Mouse (Mus musculus) heart, embryonic 11.5 days (tissue): ENCODE data around the gene Tmem202. TPM values are rescaled to one million over a fixed set of nuclear protein-coding genes. Genes with fewer than 3 reads are reported as not detected.

Experiments used
- ATAC-seq: fragments of 200-750 bp; cut with Nextera tagmentation; replicated peaks from 2 replicates; pipeline ENCODE4 v1.8.0; 2017; ENCODE audit warnings: moderate library complexity; ENCODE audit not compliant: insufficient number of reproducible peaks, low FRiP score, low TSS enrichment
- H3K27ac ChIP-seq: fragments of 300-500 bp; sonication (generic); 2 replicates; pipeline ENCODE4 v1.5.1; 2014; ENCODE audit warnings: mild to moderate bottlenecking, low read depth, low read length
- H3K27me3 ChIP-seq: fragments of 300-500 bp; sonication (generic); 2 replicates; pipeline ENCODE4 v1.6.1; 2014; ENCODE audit warnings: mild to moderate bottlenecking, low read length, mixed read lengths; ENCODE audit not compliant: control insufficient read depth, insufficient read depth
- H3K36me3 ChIP-seq: fragments of 300-500 bp; sonication (generic); 2 replicates; pipeline ENCODE4 v1.6.1; 2014; ENCODE audit warnings: mild to moderate bottlenecking, low read length, moderate library complexity, mixed read lengths; ENCODE audit not compliant: control insufficient read depth, insufficient read depth
- H3K4me1 ChIP-seq: fragments of 300-500 bp; sonication (generic); 2 replicates; pipeline ENCODE4 v1.6.1; 2014; ENCODE audit warnings: low read length; ENCODE audit not compliant: control insufficient read depth, insufficient read depth
- H3K4me2 ChIP-seq: fragments of 300-500 bp; sonication (generic); 2 replicates; pipeline ENCODE4 v1.6.1; 2014; ENCODE audit warnings: mild to moderate bottlenecking, moderate library complexity
- H3K4me3 ChIP-seq: fragments of 300-500 bp; sonication (generic); 2 replicates; pipeline ENCODE4 v1.5.1; 2014; ENCODE audit warnings: low read depth, low read length
- H3K9ac ChIP-seq: fragments of 300-500 bp; sonication (generic); 2 replicates; pipeline ENCODE4 v1.6.1; 2014; ENCODE audit warnings: mild to moderate bottlenecking, low read depth, low read length, moderate library complexity
- H3K9me3 ChIP-seq: fragments of 300-500 bp; sonication (generic); replicated peaks from 2 replicates; pipeline ENCODE4 v1.6.1; 2016; ENCODE audit warnings: low read length; ENCODE audit not compliant: control insufficient read depth
- WGBS: fragments of 180-500 bp; shearing (Covaris S2); extraction: QIAGEN DNeasy Blood & Tissue Kit; methylation state at CpG from one replicate; pipeline ENCODE4 v1.1.7; 2014; ENCODE audit not compliant: insufficient replicate concordance; 5-methylcytosine and 5-hydroxymethylcytosine counted together
- polyA plus RNA-seq: library from polyadenylated mRNA; unstranded; fragments of >200 nt; fragmentation: Nextera tagmentation; extraction: Ambion mirVana; gene quantifications from 2 replicates; pipeline ENCODE4 v1.2.1, GENCODE M21; 2014

Gene Tmem202
- polyA plus RNA-seq, 1 experiment from 2014 or later = 0.39 TPM

DNA sequence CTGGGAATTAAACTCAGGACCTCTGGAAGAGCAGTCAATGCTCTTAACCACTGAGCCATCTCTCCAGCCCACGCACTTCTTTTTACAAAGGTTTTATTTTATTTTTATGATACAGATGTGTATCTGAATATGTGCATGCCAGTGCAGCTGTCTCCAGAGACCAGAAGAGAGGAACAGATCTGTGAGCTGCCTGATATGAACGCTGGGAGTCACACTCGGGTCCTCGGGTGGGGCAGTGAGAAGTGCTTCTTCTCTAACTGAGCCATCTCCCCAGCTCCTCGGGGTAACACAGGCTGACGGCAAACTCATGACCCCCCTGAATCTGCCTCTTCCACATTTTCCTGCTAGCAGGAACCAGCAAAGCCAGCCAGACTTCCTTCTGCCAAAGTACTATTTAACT lies 12.9 kb downstream of the Tmem202 start:
- Histone ChIP-seq H3K4me2 (no peak overlapping the region), H3K9me3 (no peaks in the 10 kb centered on the region), H3K4me3 (no peak overlapping the region), H3K27me3 (no peaks in the 10 kb centered on the region), H3K9ac (no peak overlapping the region), H3K36me3 (no peaks in the 10 kb centered on the region), H3K4me1 (no peaks in the 10 kb centered on the region), H3K27ac (no peak overlapping the region)
- 60% methylated on average over 6 of the region's 6 CpGs for WGBS
- no peak for ATAC-seq

GRCm38 (mm10) chr9:59522906-59523305 lies 16.7 kb downstream of the Tmem202 start:
- Histone ChIP-seq H3K36me3 (no peaks in the 10 kb centered on the region), H3K9ac (no peak overlapping the region), H3K27ac (no peak overlapping the region), H3K9me3 (no peaks in the 10 kb centered on the region), H3K4me2 (no peak overlapping the region), H3K4me1 (no peaks in the 10 kb centered on the region), H3K4me3 (no peak overlapping the region), H3K27me3 (no peaks in the 10 kb centered on the region)
- WGBS = 29% methylated on average over 4 of the region's 4 CpGs
- no peak for ATAC-seq

DNA sequence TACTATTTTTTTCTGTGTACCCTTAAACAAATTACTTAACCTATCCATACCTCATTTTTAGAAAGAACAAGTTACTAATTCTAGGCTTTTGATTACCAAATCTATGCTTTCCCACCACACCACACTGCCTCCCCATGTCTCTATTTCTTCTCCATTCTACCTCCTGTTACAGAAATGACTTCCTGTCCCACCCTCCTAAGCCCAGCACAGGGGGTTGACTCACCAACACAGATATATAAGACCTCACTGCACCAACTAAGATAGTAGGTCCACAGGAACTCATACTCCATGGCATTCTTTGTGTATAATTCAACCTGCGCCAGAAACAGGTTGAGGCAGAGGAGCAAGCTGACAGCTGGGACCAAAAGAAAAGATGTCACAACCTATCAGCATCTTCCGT lies 20.3 kb downstream of the Tmem202 start:
- no peaks in the 10 kb centered on the region for H3K27me3 ChIP-seq
- H3K9ac ChIP-seq = no peak overlapping the region
- ATAC-seq = no peak
- H3K4me3 ChIP-seq = no peak overlapping the region
- no peak overlapping the region for H3K27ac ChIP-seq
- 72% methylated on average over 2 of the region's 2 CpGs for WGBS
- peaks cover 7% of the 10 kb centered on the region; the same call in 1 of the 2 replicates for H3K4me1 ChIP-seq
- H3K9me3 ChIP-seq = no peaks in the 10 kb centered on the region
- no peaks in the 10 kb centered on the region for H3K36me3 ChIP-seq
- no peak overlapping the region for H3K4me2 ChIP-seq

DNA sequence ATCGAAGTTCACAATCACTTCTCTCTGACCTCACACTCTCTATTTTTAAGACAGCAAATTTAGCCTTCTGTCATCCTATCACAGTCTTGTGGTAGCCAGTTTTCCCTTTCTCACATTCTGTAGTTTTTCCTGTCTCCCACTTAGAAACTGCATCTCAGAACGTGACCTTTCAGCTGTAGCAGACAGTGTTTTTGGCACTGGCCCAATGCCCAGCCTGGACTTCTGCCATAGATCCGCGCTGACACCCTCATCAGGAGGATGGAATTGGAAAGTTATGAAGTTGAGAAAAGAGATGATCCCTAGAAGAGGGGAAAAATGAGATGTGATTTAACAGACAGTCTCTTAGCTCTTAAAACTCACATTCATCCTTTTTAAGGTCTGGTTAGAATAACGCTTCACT lies 20.7 kb downstream of the Tmem202 start:
- H3K9ac ChIP-seq = no peak overlapping the region
- H3K4me3 ChIP-seq = no peak overlapping the region
- no peaks in the 10 kb centered on the region for H3K27me3 ChIP-seq

GRCm38 (mm10) chr9:59517127-59517526 lies 22.5 kb downstream of the Tmem202 start:
- peaks cover 7% of the 10 kb centered on the region; the same call in 1 of the 2 replicates for H3K4me1 ChIP-seq
- ATAC-seq = no peak
- no peak overlapping the region for H3K4me3 ChIP-seq
- no peak overlapping the region for H3K4me2 ChIP-seq
- H3K27me3 ChIP-seq = no peaks in the 10 kb centered on the region
- H3K27ac ChIP-seq = no peak overlapping the region
- H3K9me3 ChIP-seq = no peaks in the 10 kb centered on the region
- 41% methylated on average over 7 of the region's 7 CpGs for WGBS
- no peak overlapping the region for H3K9ac ChIP-seq
- H3K36me3 ChIP-seq = no peaks in the 10 kb centered on the region

More for the DNA sequence above, 20.7 kb downstream of the Tmem202 start:
- 52% methylated on average over 5 of the region's 5 CpGs for WGBS
- Histone ChIP-seq H3K4me2 (no peak overlapping the region), H3K4me1 (peaks cover 7% of the 10 kb centered on the region; the same call in 1 of the 2 replicates), H3K27ac (no peak overlapping the region), H3K9me3 (no peaks in the 10 kb centered on the region), H3K36me3 (no peaks in the 10 kb centered on the region)
- no peak for ATAC-seq

DNA sequence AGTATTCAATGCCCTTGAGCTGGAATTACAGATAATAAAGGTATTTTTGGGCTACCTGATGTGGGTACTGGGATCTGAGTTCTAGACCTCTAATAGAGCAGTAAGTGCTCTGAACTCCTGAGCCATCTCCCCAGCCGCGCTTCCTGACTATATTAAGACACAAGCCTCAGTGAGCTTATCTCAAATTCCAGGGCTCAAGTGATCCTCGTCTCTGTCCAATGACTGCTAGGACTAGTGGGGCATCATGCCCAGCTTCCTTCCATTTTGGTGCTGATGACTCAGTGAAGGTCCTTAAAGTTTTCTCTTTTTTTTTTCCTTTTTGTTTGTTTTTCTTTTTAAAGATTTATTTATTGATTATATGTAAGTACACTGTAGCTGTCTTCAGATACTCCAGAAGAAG lies 24.6 kb downstream of the Tmem202 start:
- Histone ChIP-seq H3K36me3 (no peaks in the 10 kb centered on the region), H3K4me3 (no peak overlapping the region), H3K9me3 (no peaks in the 10 kb centered on the region), H3K4me2 (no peak overlapping the region), H3K9ac (no peak overlapping the region), H3K27ac (no peak overlapping the region), H3K27me3 (no peaks in the 10 kb centered on the region), H3K4me1 (peaks cover 7% of the 10 kb centered on the region; the same call in 1 of the 2 replicates)
- no peak for ATAC-seq
- 16% methylated on average over 3 of the region's 3 CpGs for WGBS

GRCm38 (mm10) chr9:59512381-59512780 lies 27.3 kb downstream of the Tmem202 start:
- Histone ChIP-seq H3K4me1 (peaks cover 7% of the 10 kb centered on the region; the same call in 1 of the 2 replicates), H3K9me3 (no peaks in the 10 kb centered on the region), H3K4me3 (no peak overlapping the region), H3K27me3 (no peaks in the 10 kb centered on the region), H3K36me3 (no peaks in the 10 kb centered on the region), H3K27ac (no peak overlapping the region), H3K9ac (no peak overlapping the region), H3K4me2 (no peak overlapping the region)
- 28% methylated on average over 4 of the region's 4 CpGs for WGBS
- ATAC-seq = no peak

DNA sequence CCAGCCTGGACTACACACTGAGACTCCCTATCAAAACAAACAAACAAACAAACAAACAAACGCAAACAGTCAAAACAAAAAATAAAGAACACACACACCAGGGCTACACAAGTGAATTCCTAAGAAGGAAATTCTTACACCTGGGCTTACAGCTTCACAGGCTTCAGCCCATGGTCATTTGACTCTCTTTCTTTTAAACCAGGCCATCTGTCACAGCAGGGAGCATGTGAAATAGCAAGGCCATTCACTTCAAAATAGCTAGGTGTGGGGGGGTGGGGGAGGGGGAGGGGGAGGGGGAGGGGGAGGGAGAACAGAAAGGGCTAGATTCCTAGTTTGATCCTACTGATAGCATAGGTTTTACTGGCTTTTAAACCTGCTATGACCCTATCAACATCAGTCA lies 31.5 kb downstream of the Tmem202 start:
- Histone ChIP-seq H3K4me1 (no peaks in the 10 kb centered on the region), H3K36me3 (no peaks in the 10 kb centered on the region), H3K27ac (no peak overlapping the region), H3K9ac (no peak overlapping the region), H3K9me3 (no peaks in the 10 kb centered on the region), H3K4me3 (no peak overlapping the region), H3K27me3 (no peaks in the 10 kb centered on the region), H3K4me2 (no peak overlapping the region)
- ATAC-seq = no peak
- WGBS = 37% methylated on average over 1 of the region's 1 CpGs

DNA sequence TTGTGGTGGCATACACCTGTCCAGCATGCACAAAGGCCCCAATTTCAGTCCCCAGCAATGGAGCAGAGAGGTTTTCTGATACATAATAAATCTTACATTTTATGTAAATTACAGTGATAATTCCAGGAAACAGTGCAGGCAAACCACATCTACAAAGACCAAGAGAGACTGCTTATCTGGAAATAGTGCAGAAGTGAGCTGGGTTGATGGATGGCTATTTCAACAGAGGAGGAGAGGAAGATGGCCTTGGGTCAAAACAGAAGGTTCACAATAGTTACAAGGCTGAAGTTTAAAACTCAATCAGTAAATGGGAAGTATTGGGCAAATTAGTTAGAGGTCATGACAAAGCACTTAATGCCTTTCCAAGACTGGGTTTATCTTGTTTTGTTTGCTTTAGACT lies 52.3 kb downstream of the Tmem202 start:
- Histone ChIP-seq H3K27me3 (no peaks in the 10 kb centered on the region), H3K4me1 (peaks cover 5% of the 10 kb centered on the region; the same call in 1 of the 2 replicates), H3K27ac (peak overlapping the region; percentile 98), H3K4me3 (peak overlapping the region; percentile 91), H3K36me3 (no peaks in the 10 kb centered on the region), H3K4me2 (peak overlapping the region; percentile 75), H3K9me3 (no peaks in the 10 kb centered on the region), H3K9ac (peak overlapping the region; percentile 99)
- ATAC-seq = no peak
